Mouse (Mus musculus): ENCODE measurements around the gene Crct1.

- TF ChIP-seq CTCF (IDR thresholded peaks at IDR 0.05; ENCODE audit: low read depth) (no peak), EP300 (IDR thresholded peaks at IDR 0.05; ENCODE audit: low read depth) (no peak)
These were observed 23.6 kb downstream of the Crct1 start, which contains the start of gene Lce3f for GRCm38 (mm10) chr3:92991926-92992325.
